17 mouse cellular contexts compared by ENCODE assay signal in genomic region chr1:57784300-57784699, GRCm38 (mm10). TPM values are rescaled to one million over a fixed set of nuclear protein-coding genes. Genes with fewer than 3 reads are reported as not detected.
"Had no signal": no experiment of that assay in that cellular context is flagged by ENCODE, and none has a peak within 500 bp of the region (broad histone marks: within the 10 kb centered on the region; RNA-seq: fewer than 3 reads in every experiment).

No protein-coding gene starts in this region.

- H3K4me1 ChIP-seq: midbrain, embryonic 10.5 days; stomach, embryonic 15.5 days had no signal

- DNase-seq: lung, adult 18-20 months; lung, embryonic 14.5 days; lung, postnatal 10 days; lung, postnatal 4 days; midbrain, embryonic 14.5 days; right cerebral cortex, postnatal 14 days; thymus, adult 18-20 months; thymus, postnatal 14 days; thymus, postnatal 36 days had no signal

- H3K4me3 ChIP-seq: midbrain, embryonic 10.5 days; myocyte; neural tube, embryonic 13.5 days; neural tube, embryonic 15.5 days; stomach, embryonic 15.5 days had no signal

- ATAC-seq: midbrain, embryonic 16.5 days had no signal

- H3K4me2 ChIP-seq: lung, embryonic 14.5 days; neural tube, embryonic 13.5 days; neural tube, embryonic 15.5 days; stomach, embryonic 15.5 days had no signal

- H3K9me3 ChIP-seq: midbrain, embryonic 10.5 days; neural tube, embryonic 13.5 days; neural tube, embryonic 15.5 days; stomach, embryonic 15.5 days had no signal

- H3K9ac ChIP-seq: lung, embryonic 14.5 days; neural tube, embryonic 13.5 days; neural tube, embryonic 15.5 days; stomach, embryonic 15.5 days had no signal

- H3K27ac ChIP-seq: midbrain, embryonic 10.5 days; neural tube, embryonic 13.5 days; neural tube, embryonic 15.5 days; stomach, embryonic 15.5 days had no signal

- H3K27me3 ChIP-seq: neural tube, embryonic 13.5 days; neural tube, embryonic 15.5 days; stomach, embryonic 15.5 days had no signal

- H3K36me3 ChIP-seq: midbrain, embryonic 10.5 days; neural tube, embryonic 13.5 days; neural tube, embryonic 15.5 days; stomach, embryonic 15.5 days had no signal

RNA-seq across cellular contexts. Expression of gene Spats2l, which starts 10.3 kb away (rescaled TPM):
- total RNA-seq: megakaryocyte, adult 5-6 weeks; megakaryocyte-erythroid progenitor cell, adult 5-6 weeks had no signal
